Mouse (Mus musculus): Measurements from ENCODE around the gene Rgs7.

Rgs7 gene

GRCm38 (mm10) chr1:175028716-175029204, 463.5 kb downstream of the Rgs7 start:
- no peak for DNase-seq (ENCODE audit: low spot score in 2 of 2)

- no peak for DNase-seq (ENCODE audit: low spot score in 2 of 2)
Measured at GRCm38 (mm10) chr1:175028267-175028666, 464.0 kb downstream of the Rgs7 start.

- no peak for DNase-seq (ENCODE audit: low spot score in 2 of 2)
Measured at GRCm38 (mm10) chr1:175025781-175026309, 466.5 kb downstream of the Rgs7 start.

- no peak for DNase-seq (ENCODE audit: low spot score in 2 of 2)
Measured at GRCm38 (mm10) chr1:175024136-175024535, 468.2 kb downstream of the Rgs7 start.

Measured in spleen, postnatal 4 days (tissue).